Comparison of ENCODE assay signal across 15 mouse cellular contexts in genomic region chr17:87291037-87291436, GRCm38 (mm10).
"Had no signal": no experiment of that assay in that cellular context is flagged by ENCODE, and none has a peak within 500 bp of the region (broad histone marks: within the 10 kb centered on the region; RNA-seq: fewer than 3 reads in every experiment).

No protein-coding gene starts in this region.

- DNase-seq: kidney, adult 18-20 months; kidney, postnatal 10 days; left cerebral cortex, postnatal 4 days; lung, postnatal 14 days; right cerebral cortex, postnatal 14 days; thymus, adult 18-20 months; thymus, postnatal 14 days had no signal

- H3K36me3 ChIP-seq: limb, embryonic 13.5 days; midbrain, embryonic 15.5 days; neural tube, embryonic 12.5 days had no signal

- H3K4me1 ChIP-seq: midbrain, embryonic 15.5 days had no signal

- H3K4me2 ChIP-seq: limb, embryonic 13.5 days; lung, embryonic 15.5 days; midbrain, embryonic 11.5 days; midbrain, embryonic 15.5 days; neural tube, embryonic 12.5 days had no signal

- H3K4me3 ChIP-seq: limb, embryonic 13.5 days; lung, embryonic 15.5 days; megakaryocyte, embryonic 14.5 days; midbrain, embryonic 15.5 days; neural tube, embryonic 12.5 days had no signal

- H3K9me3 ChIP-seq: limb, embryonic 13.5 days; lung, embryonic 15.5 days; midbrain, embryonic 15.5 days; neural tube, embryonic 12.5 days had no signal

- ATAC-seq: midbrain, embryonic 15.5 days had no signal

- H3K9ac ChIP-seq: limb, embryonic 13.5 days; liver, embryonic 14.5 days; lung, embryonic 15.5 days; midbrain, embryonic 15.5 days; neural tube, embryonic 12.5 days had no signal

- H3K27me3 ChIP-seq: lung, embryonic 15.5 days; megakaryocyte, embryonic 14.5 days had no signal

- H3K27ac ChIP-seq: limb, embryonic 13.5 days; liver, embryonic 14.5 days; lung, embryonic 15.5 days; macrophage; midbrain, embryonic 15.5 days; neural tube, embryonic 12.5 days had no signal
